ENCODE assay signal across 8 mouse cellular contexts in the genomic region with DNA sequence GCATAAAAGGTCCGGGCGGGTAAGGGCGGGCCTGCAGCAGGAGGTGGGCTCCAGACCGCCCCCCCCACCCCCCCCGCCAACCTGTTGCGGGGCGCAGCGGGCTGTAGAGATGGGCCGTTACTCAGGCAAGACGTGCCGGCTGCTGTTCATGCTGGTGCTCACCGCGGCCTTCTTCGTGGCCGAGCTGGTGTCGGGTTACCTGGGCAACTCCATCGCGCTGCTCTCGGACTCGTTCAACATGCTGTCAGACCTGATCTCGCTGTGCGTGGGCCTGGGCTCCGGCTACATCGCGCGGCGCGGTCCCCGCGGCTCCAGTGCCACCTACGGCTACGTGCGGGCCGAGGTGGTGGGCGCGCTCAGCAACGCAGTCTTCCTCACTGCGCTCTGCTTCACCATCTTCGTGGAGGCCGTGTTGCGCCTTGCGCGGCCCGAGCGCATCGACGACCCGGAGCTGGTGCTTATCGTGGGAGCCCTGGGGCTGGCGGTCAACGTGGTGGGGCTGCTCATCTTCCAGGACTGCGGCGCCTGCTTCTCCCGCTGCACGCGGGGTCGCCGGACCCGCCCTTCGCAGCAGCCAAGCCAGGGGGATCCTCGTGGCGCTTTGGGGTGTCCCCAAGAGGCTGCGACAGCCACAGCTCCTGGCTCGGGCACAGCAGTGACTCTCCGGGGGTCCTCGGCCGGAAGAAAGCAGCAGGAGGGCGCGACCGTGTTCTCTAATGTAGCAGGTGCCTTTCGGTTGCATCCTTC. TPM values are rescaled to one million over a fixed set of nuclear protein-coding genes. Genes with fewer than 3 reads are reported as not detected.
DNase-seq lines count a peak whose midpoint lies in the region; ATAC-seq lines count a peak whose summit lies in the region.

No protein-coding gene starts in this region.

- ATAC-seq in stomach, embryonic 16.5 days (ENCODE audit: insufficient read depth, low FRiP score): peak; percentile 50

- peak overlapping the region; percentile 60 for H3K9ac ChIP-seq in stomach, embryonic 16.5 days (ENCODE audit: low read length)

- H3K27me3 ChIP-seq in midbrain, embryonic 10.5 days (ENCODE audit: low read depth, poor library complexity, severe bottlenecking): peaks cover 47% of the 10 kb centered on the region
- H3K27me3 ChIP-seq in stomach, embryonic 16.5 days (ENCODE audit: control insufficient read depth, insufficient read depth, low read length): peaks cover 40% of the 10 kb centered on the region

- H3K4me1 ChIP-seq in midbrain, embryonic 10.5 days: peaks cover 19% of the 10 kb centered on the region
- H3K4me1 ChIP-seq in stomach, embryonic 16.5 days (ENCODE audit: control insufficient read depth, insufficient read depth, low read length): peaks cover 9% of the 10 kb centered on the region; the same call in 1 of the 2 replicates

- peak overlapping the region; percentile 94 for H3K4me2 ChIP-seq in stomach, embryonic 16.5 days (ENCODE audit: low read depth, low read length)

- under 1% methylated on average over 71 of the region's 71 CpGs for WGBS in midbrain, embryonic 10.5 days
- under 1% methylated on average over 70 of the region's 71 CpGs for WGBS in stomach, embryonic 16.5 days

- peak overlapping the region; percentile 80 for H3K27ac ChIP-seq in midbrain, embryonic 10.5 days (replicated peaks)
- no peak overlapping the region for H3K27ac ChIP-seq in stomach, embryonic 16.5 days (ENCODE audit: low read length)

- peak; percentile 10 for DNase-seq in gastrocnemius, adult 18-20 months (ENCODE audit: low spot score)
- no peak for DNase-seq in gastrocnemius, adult 8-10 months (ENCODE audit: low spot score in 2 of 2)
- peak; percentile 9 for DNase-seq in urinary bladder, postnatal 25 days (ENCODE audit: low spot score)
- no peak for DNase-seq in urinary bladder, postnatal 4 days (ENCODE audit: low spot score in 2 of 2)
- DNase-seq in frontal cortex, postnatal 14 days (ENCODE audit: low spot score in 2 of 2): peak; percentile 21 to 49
- peak; percentile 14 for DNase-seq in layer of hippocampus, adult 9-11 months
- peak; percentile 62 for DNase-seq in midbrain, embryonic 10.5 days (ENCODE audit: low spot score)

- peak overlapping the region; percentile 73 for H3K4me3 ChIP-seq in midbrain, embryonic 10.5 days
- H3K4me3 ChIP-seq in stomach, embryonic 16.5 days (replicated peaks; ENCODE audit: low read length): peak overlapping the region; percentile 54

- H3K36me3 ChIP-seq in midbrain, embryonic 10.5 days: no peaks in the 10 kb centered on the region
- no peaks in the 10 kb centered on the region for H3K36me3 ChIP-seq in stomach, embryonic 16.5 days (ENCODE audit: control insufficient read depth, insufficient read depth, low read length)

- no peaks in the 10 kb centered on the region for H3K9me3 ChIP-seq in midbrain, embryonic 10.5 days (replicated peaks)
- no peaks in the 10 kb centered on the region for H3K9me3 ChIP-seq in stomach, embryonic 16.5 days (replicated peaks; ENCODE audit: control insufficient read depth, low read length)

RNA-seq across cellular contexts. Expression of a gene that starts 0.5 kb away (rescaled TPM):
- total RNA-seq in gastrocnemius, adult 18-20 months (2021): under 1 TPM in 1 of 2 experiments, not detected in 1; 0.05 TPM
- not detected for total RNA-seq in gastrocnemius, adult 8-10 months (2022)
- polyA plus RNA-seq in midbrain, embryonic 10.5 days (2016; fragmentation: Nextera tagmentation; extraction: Ambion mirVana): 1.3 and 1.4 TPM in 2 replicates
- polyA plus RNA-seq in stomach, embryonic 16.5 days (2015; fragmentation: Nextera tagmentation; extraction: Ambion mirVana): 1.3 and 1.4 TPM in 2 replicates

Comparison
In these comparisons a context has a peak if more than half of its experiments do, and no peak if none do; other contexts are left out.
1. DNase-seq: peak in gastrocnemius, adult 18-20 months (single experiment), urinary bladder, postnatal 25 days (single experiment), frontal cortex, postnatal 14 days (2 of 2), layer of hippocampus, adult 9-11 months (single experiment) and midbrain, embryonic 10.5 days (single experiment); none in gastrocnemius, adult 8-10 months (0 of 2) and urinary bladder, postnatal 4 days (0 of 2).